Mouse (Mus musculus) CH12.LX (cell line): ENCODE results near the gene Gbgt1. TPM values are rescaled to one million over a fixed set of nuclear protein-coding genes. Genes with fewer than 3 reads are reported as not detected.

Experiments
- DNase-seq: peaks from one replicate; pipeline ENCODE4 v3.0.0-alpha.2; 2013; ENCODE audit errors: extremely low read depth
- H3K27ac ChIP-seq: 2 replicates; pipeline ENCODE4 v1.5.1; 2012; ENCODE audit warnings: low read depth, mild to moderate bottlenecking, control low read depth, moderate library complexity; ENCODE audit not compliant: insufficient read depth
- H3K27me3 ChIP-seq: replicated peaks from 2 replicates; pipeline ENCODE3; 2012; ENCODE audit warnings: inconsistent platforms
- H3K36me3 ChIP-seq, 2 experiments: replicated peaks in 1 of 2; 2 replicates each; pipeline versions ENCODE3 to v1.6.1; 2012; ENCODE audit warnings: inconsistent platforms in 1 of 2, low read length in 1 of 2, mild to moderate bottlenecking in 1 of 2, mixed read lengths in 1 of 2, moderate library complexity in 1 of 2; ENCODE audit not compliant: control insufficient read depth in 1 of 2, insufficient read depth in 1 of 2
- H3K4me1 ChIP-seq, 2 experiments: 2 replicates each; pipeline ENCODE4 v1.6.1; 2012; ENCODE audit warnings: inconsistent platforms in 1 of 2, moderate library complexity in 1 of 2; ENCODE audit not compliant: insufficient read depth in 2 of 2, control insufficient read depth in 1 of 2
- H3K4me2 ChIP-seq: 2 replicates; pipeline ENCODE4 v1.6.1; 2012; ENCODE audit warnings: low read depth, mild to moderate bottlenecking, control low read depth; ENCODE audit not compliant: poor library complexity, insufficient read depth, severe bottlenecking
- H3K4me3 ChIP-seq, 3 experiments: fragments of 150-350 bp in 1 of 3; sonication (generic) in 1 of 3; replicated peaks in 1 of 3; 2 replicates each; pipeline versions ENCODE3 to v1.5.1; 2011 to 2012; ENCODE audit warnings: low read depth in 2 of 3, low read length in 2 of 3, mild to moderate bottlenecking in 2 of 3, moderate library complexity in 2 of 3, control low read depth in 1 of 3, improper control_type of control experiment in 1 of 3, inconsistent platforms in 1 of 3, mixed read lengths in 1 of 3; ENCODE audit not compliant: poor library complexity in 1 of 3
- H3K79me2 ChIP-seq: replicated peaks from 2 replicates; pipeline ENCODE4 v1.6.1; 2012; ENCODE audit warnings: mild to moderate bottlenecking, moderate library complexity; ENCODE audit not compliant: control insufficient read depth, poor library complexity, insufficient read depth, severe bottlenecking; ENCODE audit errors: extremely low read depth
- H3K9ac ChIP-seq: 2 replicates; pipeline ENCODE4 v1.6.1; 2012; ENCODE audit warnings: low read depth, mild to moderate bottlenecking, control low read depth, moderate library complexity; ENCODE audit not compliant: insufficient read depth
- H3K9me3 ChIP-seq: replicated peaks from 2 replicates; pipeline ENCODE3; 2012; ENCODE audit warnings: low read length, inconsistent platforms, mixed read lengths
- EP300 ChIP-seq: IDR thresholded peaks from 2 replicates; pipeline ENCODE4 v1.6.1; 2011; ENCODE audit warnings: low read length, improper control_type of control experiment
- HCFC1 ChIP-seq: IDR thresholded peaks from 2 replicates; pipeline ENCODE4 v1.6.1; 2012; ENCODE audit warnings: low read depth, mild to moderate bottlenecking, inconsistent platforms, low read length, improper control_type of control experiment
- IRF4 ChIP-seq: IDR thresholded peaks from 2 replicates; pipeline ENCODE4 v1.6.1; 2014; ENCODE audit warnings: low read depth, mild to moderate bottlenecking, inconsistent platforms, low read length, improper control_type of control experiment
- KAT2A ChIP-seq: IDR thresholded peaks from 2 replicates; pipeline ENCODE4 v1.6.1; 2012; ENCODE audit warnings: low read length, improper control_type of control experiment, inconsistent platforms; ENCODE audit not compliant: insufficient replicate concordance
- MAX ChIP-seq: IDR thresholded peaks from 2 replicates; pipeline ENCODE4 v1.6.1; 2011; ENCODE audit warnings: low read length, improper control_type of control experiment
- NELFE ChIP-seq: IDR thresholded peaks from 2 replicates; pipeline ENCODE4 v1.6.1; 2011; ENCODE audit warnings: low read depth, low read length, improper control_type of control experiment
- SIN3A ChIP-seq: IDR thresholded peaks from 2 replicates; pipeline ENCODE4 v1.6.1; 2012; ENCODE audit warnings: low read length, improper control_type of control experiment, inconsistent platforms
- SMC3 ChIP-seq: IDR thresholded peaks from 2 replicates; pipeline ENCODE4 v1.6.1; 2011; ENCODE audit warnings: low read depth, low read length, improper control_type of control experiment
- ZC3H11A ChIP-seq: IDR thresholded peaks from 2 replicates; pipeline ENCODE4 v1.6.1; 2012; ENCODE audit warnings: low read depth, mild to moderate bottlenecking, inconsistent platforms, low read length, improper control_type of control experiment
- dilution Hi-C: fragments of 300-500 bp; cut with MboI; formaldehyde crosslinking; loops from 2 replicates; pipeline ENCODE4 v1.14.3; 2020; ENCODE audit warnings: low sequenced_read_pairs; ENCODE audit not compliant: extremely low pct_unique_long_range_greater_than_20kb, extremely low pct_ligation_motif_present
- in situ Hi-C: fragments of 300-500 bp; cut with MboI; formaldehyde crosslinking; loops from 3 replicates; pipeline ENCODE4 v1.14.3; 2019; ENCODE audit warnings: low sequenced_read_pairs, low pct_ligation_motif_present, low pct_unique_long_range_greater_than_20kb, mixed read lengths
- polyA plus RNA-seq: library from polyadenylated mRNA; unstranded; fragments of >175 nt; gene quantifications from 2 replicates; pipeline ENCODE4 v1.2.1, GENCODE M21; 2012; ENCODE audit warnings: low read depth; ENCODE audit not compliant: insufficient read length
- total RNA-seq, 2 experiments: library from RNA; depleted of rRNA; stranded (reverse); fragments of 300-350 nt in 1 of 2; fragments of >200 nt in 1 of 2; gene quantifications; 2 replicates each; pipeline ENCODE4 v1.2.3; 2012 to 2014

The Gbgt1 gene
- total and polyA plus RNA-seq, 3 experiments = not detected

DNA sequence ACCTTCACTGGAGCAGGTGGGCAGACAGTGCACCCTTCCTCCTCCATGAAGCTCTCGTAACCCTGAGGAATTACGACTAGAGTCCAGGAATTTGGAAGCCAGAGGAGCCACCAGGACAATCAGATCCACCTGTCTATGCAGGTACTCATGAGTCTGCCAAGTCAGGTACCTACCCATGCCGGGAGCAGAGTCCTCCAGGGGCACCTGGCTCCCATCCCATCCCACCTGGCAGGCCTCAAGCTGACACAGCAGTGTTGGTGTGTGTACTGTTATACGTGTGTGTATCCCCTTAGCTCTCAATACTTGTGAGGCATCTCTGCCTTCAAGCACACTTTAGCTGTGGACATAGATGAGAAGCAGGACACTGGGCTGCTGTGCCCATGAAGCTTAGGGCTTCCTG is 25.5 kb downstream of the Gbgt1 start:
- Histone ChIP-seq H3K79me2 (no peaks in the 10 kb centered on the region), H3K4me2 (no peak overlapping the region), H3K27ac (no peak overlapping the region), H3K36me3 (peaks cover 0 to 6% of the 10 kb centered on the region in 2 experiments), H3K4me3 (no peak overlapping the region), H3K27me3 (no peaks in the 10 kb centered on the region), H3K9ac (no peak overlapping the region), H3K9me3 (no peaks in the 10 kb centered on the region), H3K4me1 (peaks cover 49 to 84% of the 10 kb centered on the region in 2 experiments)
- dilution Hi-C loops (no loop called here), in situ Hi-C loops (no loop called here)
- TF ChIP-seq EP300 = no peak
- TF ChIP-seq ZC3H11A = no peak
- no peak for TF ChIP-seq NELFE
- no peak for TF ChIP-seq MAX
- no peak for TF ChIP-seq HCFC1
- DNase-seq = no peak

DNA sequence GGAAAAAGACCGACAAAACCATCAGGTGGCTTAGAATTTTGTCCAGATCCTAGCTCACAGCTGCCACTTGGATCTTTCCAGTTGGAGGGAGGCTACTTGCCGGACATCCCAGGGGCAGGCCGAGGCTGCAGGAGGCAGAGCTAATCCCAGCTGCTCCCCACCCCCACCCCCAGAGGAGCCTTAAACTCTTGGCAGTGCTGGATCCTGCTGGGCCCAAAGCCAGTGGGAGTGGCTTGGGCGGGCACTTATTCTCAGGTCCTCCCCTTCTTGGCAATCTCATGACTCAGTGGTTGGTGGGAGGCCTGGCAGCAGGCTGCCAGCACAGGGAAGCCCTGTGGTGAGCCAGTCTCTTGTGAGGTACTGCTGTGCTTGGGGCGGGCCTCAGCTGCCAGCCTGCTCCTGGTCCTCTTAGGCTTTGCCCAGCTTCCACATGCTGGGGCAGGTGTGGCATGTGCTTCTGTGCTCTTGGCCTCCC is 27.0 kb downstream of the Gbgt1 start:
- dilution Hi-C loops = no loop called here
- peak; percentile 55 for DNase-seq
- TF ChIP-seq IRF4 = no peak
- no peak for TF ChIP-seq KAT2A
- TF ChIP-seq SMC3 = no peak
- no peak for TF ChIP-seq SIN3A
- Histone ChIP-seq H3K4me3 (no peak overlapping the region), H3K27me3 (no peaks in the 10 kb centered on the region), H3K4me2 (no peak overlapping the region), H3K36me3 (peaks cover 0 to 8% of the 10 kb centered on the region in 2 experiments), H3K4me1 (peaks cover 40 to 83% of the 10 kb centered on the region in 2 experiments), H3K79me2 (no peaks in the 10 kb centered on the region), H3K9me3 (no peaks in the 10 kb centered on the region), H3K9ac (no peak overlapping the region), H3K27ac (no peak overlapping the region)
- in situ Hi-C loops = no loop called here

DNA sequence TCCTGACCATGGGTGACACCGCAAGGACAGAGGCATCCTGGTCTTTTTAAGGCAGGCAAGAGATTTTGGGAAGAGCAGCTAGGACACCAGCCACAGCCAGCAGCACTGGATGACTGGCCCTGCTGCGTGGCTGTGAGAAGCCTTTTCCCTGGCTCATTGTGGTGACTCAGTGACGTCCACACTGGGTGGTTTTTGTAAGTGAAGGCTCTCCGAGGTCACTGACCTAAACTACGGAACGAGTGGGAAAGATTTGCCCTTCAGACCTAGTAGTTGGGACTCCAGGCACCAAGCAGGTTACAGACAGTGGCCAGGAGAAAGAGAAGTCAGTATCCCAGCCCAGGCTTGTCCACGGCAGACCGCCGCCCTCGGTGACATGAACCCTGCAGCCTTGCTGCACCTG is 27.7 kb downstream of the Gbgt1 start:
- Histone ChIP-seq H3K9me3 (no peaks in the 10 kb centered on the region), H3K4me2 (no peak overlapping the region), H3K9ac (no peak overlapping the region), H3K4me3 (no peak overlapping the region), H3K4me1 (peaks cover 36 to 82% of the 10 kb centered on the region in 2 experiments), H3K27ac (peak overlapping the region; percentile 95), H3K27me3 (no peaks in the 10 kb centered on the region), H3K36me3 (peaks cover 0 to 8% of the 10 kb centered on the region in 2 experiments), H3K79me2 (no peaks in the 10 kb centered on the region)
- no peak for TF ChIP-seq ZC3H11A
- no peak for TF ChIP-seq EP300
- no peak for TF ChIP-seq SMC3
- DNase-seq = no peak
- in situ Hi-C loops (no loop called here), dilution Hi-C loops (no loop called here)
